Mouse (Mus musculus) CH12.LX (cell line): Measurements from ENCODE around the gene Rbp1.

Source experiments
- CHD2 ChIP-seq: IDR thresholded peaks from 2 replicates; pipeline ENCODE4 v1.6.1; 2011; ENCODE audit warnings: low read length, improper control_type of control experiment
- CTCF ChIP-seq, 2 experiments: IDR thresholded peaks in 1 of 2; conservative IDR thresholded peaks in 1 of 2; 2 replicates each; pipeline ENCODE4 v1.5.1; 2011 to 2012; ENCODE audit warnings: low read depth in 2 of 2, low read length in 2 of 2, improper control_type of control experiment in 1 of 2, inconsistent platforms in 1 of 2, mild to moderate bottlenecking in 1 of 2, moderate library complexity in 1 of 2
- EP300 ChIP-seq: IDR thresholded peaks from 2 replicates; pipeline ENCODE4 v1.6.1; 2011; ENCODE audit warnings: low read length, improper control_type of control experiment
- KAT2A ChIP-seq: IDR thresholded peaks from 2 replicates; pipeline ENCODE4 v1.6.1; 2012; ENCODE audit warnings: low read length, improper control_type of control experiment, inconsistent platforms; ENCODE audit not compliant: insufficient replicate concordance
- MAFK ChIP-seq: IDR thresholded peaks from 2 replicates; pipeline ENCODE4 v1.6.1; 2011; ENCODE audit warnings: low read length, improper control_type of control experiment; ENCODE audit not compliant: insufficient replicate concordance
- MAZ ChIP-seq: IDR thresholded peaks from 2 replicates; pipeline ENCODE4 v1.6.1; 2012; ENCODE audit warnings: low read depth, mild to moderate bottlenecking, inconsistent platforms, low read length, improper control_type of control experiment, moderate library complexity
- NRF1 ChIP-seq: IDR thresholded peaks from 2 replicates; pipeline ENCODE4 v1.6.1; 2014; ENCODE audit warnings: low read depth, mild to moderate bottlenecking, inconsistent platforms, low read length, improper control_type of control experiment, moderate library complexity
- PAX5 ChIP-seq: IDR thresholded peaks from 2 replicates; pipeline ENCODE4 v1.6.1; 2012; ENCODE audit warnings: low read length, inconsistent platforms, mixed read lengths
- POLR2A ChIP-seq: IDR thresholded peaks from 2 replicates; pipeline ENCODE4 v1.6.1; 2011; ENCODE audit warnings: low read depth, mild to moderate bottlenecking, improper control_type of control experiment, low read length
- RAD21 ChIP-seq: IDR thresholded peaks from 2 replicates; pipeline ENCODE4 v1.6.1; 2011; ENCODE audit warnings: low read depth, mild to moderate bottlenecking, low read length, improper control_type of control experiment, moderate library complexity
- TBP ChIP-seq: conservative IDR thresholded peaks from 2 replicates; pipeline ENCODE4 v1.6.1; 2011; ENCODE audit warnings: low read depth, low read length, improper control_type of control experiment
- USF1 ChIP-seq: IDR thresholded peaks from 2 replicates; pipeline ENCODE4 v1.6.1; 2014; ENCODE audit warnings: low read depth, mild to moderate bottlenecking, inconsistent platforms, low read length, improper control_type of control experiment
- ZC3H11A ChIP-seq: IDR thresholded peaks from 2 replicates; pipeline ENCODE4 v1.6.1; 2012; ENCODE audit warnings: low read depth, mild to moderate bottlenecking, inconsistent platforms, low read length, improper control_type of control experiment

DNA sequence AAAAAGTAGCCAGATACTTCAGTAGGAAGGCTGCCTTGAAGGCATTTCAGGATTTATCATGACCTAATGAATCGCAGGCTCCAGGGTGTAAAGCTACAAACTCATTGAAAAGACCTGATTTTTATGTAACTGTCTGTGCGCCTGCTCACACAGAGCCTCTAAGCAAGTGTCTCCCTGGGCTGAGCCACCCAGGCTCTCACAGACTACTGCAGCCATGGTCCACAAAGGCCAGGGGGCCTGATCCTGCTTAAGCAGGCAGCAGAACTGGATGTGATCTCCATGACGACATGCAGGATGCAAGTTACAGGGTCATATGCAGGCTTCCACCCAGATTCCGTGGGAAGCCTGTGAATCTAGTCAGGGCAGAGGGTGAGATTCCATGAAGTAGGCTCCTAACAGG lies 29.3 kb upstream of the Rbp1 start:
- TF ChIP-seq CTCF (conservative IDR thresholded peaks at IDR 0.05 in 1 of 2, IDR thresholded peaks at IDR 0.05 in 1 of 2; ENCODE audit: low read depth in 2 of 2, low read length in 2 of 2): no peak
- TF ChIP-seq EP300: no peak
- TF ChIP-seq NRF1: no peak
- TF ChIP-seq POLR2A: no peak
- TF ChIP-seq CHD2: no peak
- no peak for TF ChIP-seq RAD21
- no peak for TF ChIP-seq PAX5
- TF ChIP-seq ZC3H11A: no peak
- TF ChIP-seq TBP: no peak
- no peak for TF ChIP-seq KAT2A
- TF ChIP-seq MAZ: no peak
- TF ChIP-seq USF1: no peak
- TF ChIP-seq MAFK: no peak
